Mouse (Mus musculus): Measurements from ENCODE around the gene Olfr109.

Gene Olfr109

DNA sequence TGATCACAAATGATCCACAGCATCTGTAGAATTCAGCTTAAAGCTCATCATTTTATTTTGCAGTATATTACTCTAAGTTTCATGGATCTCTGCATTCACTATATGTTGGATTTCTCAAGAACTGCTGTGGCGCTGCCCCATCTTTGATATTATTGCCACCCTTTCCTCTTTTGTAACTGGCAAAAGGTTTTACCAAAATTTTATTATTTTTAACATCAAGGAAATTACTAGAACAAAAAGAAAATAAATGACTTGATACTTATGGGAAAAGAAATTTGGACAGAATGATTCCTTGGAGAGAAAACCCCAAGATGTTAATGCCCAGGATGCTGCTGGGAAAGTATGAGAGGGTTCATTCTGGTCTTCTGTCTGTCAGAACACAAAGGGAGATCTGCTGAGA lies at the start of gene Olfr109:
TSS of gene Olfr109 (plus strand) at position 301 of the 400 bp plus-strand sequence.
- no peak for DNase-seq

- DNase-seq: no peak
Measured at GRCm38 (mm10) chr17:37413380-37413779, 45.3 kb upstream of the Olfr109 start.

DNA sequence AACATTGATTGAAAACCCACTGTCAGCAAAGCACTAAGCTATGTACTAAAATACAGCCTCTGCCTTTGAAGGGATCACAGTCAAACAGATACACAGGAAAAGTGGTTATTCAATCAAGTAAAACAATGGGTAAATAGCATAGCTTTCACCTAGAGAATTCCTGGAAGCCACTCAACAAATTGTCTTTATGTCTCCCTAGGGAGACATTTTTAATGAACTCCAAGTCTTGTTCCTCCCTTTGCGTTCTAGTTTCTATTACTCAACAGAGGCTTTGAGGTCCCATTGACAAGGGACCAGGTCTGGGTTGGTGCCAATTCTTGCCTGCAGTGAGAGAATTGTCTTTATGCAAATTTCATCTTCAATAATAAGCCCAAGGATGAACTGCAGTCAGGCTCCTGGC lies 13.5 kb upstream of the Olfr109 start, which contains the start of gene Olfr108:
TSS of gene Olfr108 (plus strand) at position 301 of the 400 bp plus-strand sequence.
- no peak for DNase-seq

GRCm38 (mm10) chr17:37483452-37483851 lies 24.7 kb downstream of the Olfr109 start, which contains the start of gene H2-M2:
Gene H2-M2 (minus strand): TSS chr17:37483552.
- DNase-seq: no peak

- no peak for DNase-seq
Measured at GRCm38 (mm10) chr17:37491930-37492518, 33.3 kb downstream of the Olfr109 start, which contains the start of gene Olfr110. Gene Olfr110 (plus strand): TSS chr17:37492468.

DNA sequence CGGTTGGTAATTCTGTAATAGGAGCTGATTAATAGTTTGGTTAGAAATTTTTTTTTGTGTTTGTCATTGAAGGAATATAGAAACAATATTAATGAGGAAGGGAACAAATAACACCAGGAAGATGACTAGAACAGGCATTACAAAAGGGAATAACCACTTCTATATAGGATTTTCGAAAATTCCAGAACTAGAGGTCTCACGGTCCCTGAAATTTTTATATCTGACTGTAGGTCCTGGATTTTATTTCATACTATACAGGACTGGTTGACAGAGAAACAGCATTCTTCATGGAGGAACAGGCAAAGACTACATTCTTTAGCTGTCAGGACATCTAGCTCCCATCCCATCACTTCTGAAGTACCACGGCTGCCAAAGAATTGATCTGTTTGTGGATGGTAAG lies 49.0 kb downstream of the Olfr109 start, which contains the start of gene Olfr111:
TSS of gene Olfr111 (plus strand) at position 301 of the 400 bp plus-strand sequence.
- DNase-seq: no peak
